Mouse (Mus musculus) erythroblast, embryonic 14.5 days (primary cell): Measurements from ENCODE around the gene Wdhd1. TPM values are rescaled to one million over a fixed set of nuclear protein-coding genes. Genes with fewer than 3 reads are reported as not detected.

Experiments
- H3K27me3 ChIP-seq: 2 replicates; pipeline ENCODE4 v1.6.1; 2012; ENCODE audit warnings: inconsistent platforms; ENCODE audit not compliant: control insufficient read depth
- H3K36me3 ChIP-seq: 2 replicates; pipeline ENCODE4 v1.6.1; 2012; ENCODE audit warnings: mild to moderate bottlenecking, inconsistent platforms; ENCODE audit not compliant: control insufficient read depth
- H3K4me1 ChIP-seq: 2 replicates; pipeline ENCODE4 v1.6.1; 2012; ENCODE audit warnings: inconsistent platforms; ENCODE audit not compliant: control insufficient read depth
- H3K4me3 ChIP-seq: replicated peaks from 2 replicates; pipeline ENCODE3; 2012; ENCODE audit warnings: moderate library complexity, mild to moderate bottlenecking, inconsistent platforms
- H3K9me3 ChIP-seq: 2 replicates; pipeline ENCODE4 v1.6.1; 2012; ENCODE audit warnings: low read length, inconsistent platforms, mixed read lengths; ENCODE audit not compliant: control insufficient read depth
- GATA1 ChIP-seq: IDR thresholded peaks from 2 replicates; pipeline ENCODE4 v1.6.1; 2012; ENCODE audit warnings: low read length, inconsistent platforms, mixed read lengths
- TAL1 ChIP-seq: IDR thresholded peaks from 3 replicates; pipeline ENCODE4 v1.6.1; 2012; ENCODE audit warnings: low read length, inconsistent platforms, mixed read lengths
- polyA plus RNA-seq: library from polyadenylated mRNA; stranded (reverse); fragments of >175 nt; gene quantifications from 2 replicates; pipeline ENCODE4 v1.2.3, GENCODE M21; 2012

The Wdhd1 gene
- polyA plus RNA-seq, 1 experiment, result 1.5 TPM

- H3K9me3 ChIP-seq, result no peaks in the 10 kb centered on the region
- no peak for TF ChIP-seq TAL1
- no peak for TF ChIP-seq GATA1
- H3K4me1 ChIP-seq, result peaks cover 3% of the 10 kb centered on the region
- H3K27me3 ChIP-seq, result no peaks in the 10 kb centered on the region
- H3K4me3 ChIP-seq, result no peak overlapping the region
- H3K36me3 ChIP-seq, result peaks cover 97% of the 10 kb centered on the region
Observed at GRCm38 (mm10) chr14:47264866-47265265, 11.8 kb downstream of the Wdhd1 start.

GRCm38 (mm10) chr14:47249839-47250238 lies 26.8 kb downstream of the Wdhd1 start:
- H3K27me3 ChIP-seq, result no peaks in the 10 kb centered on the region
- no peak overlapping the region for H3K4me3 ChIP-seq
- TF ChIP-seq GATA1, result no peak
- TF ChIP-seq TAL1, result no peak
- peaks cover 2% of the 10 kb centered on the region for H3K4me1 ChIP-seq
- no peaks in the 10 kb centered on the region for H3K9me3 ChIP-seq
- peaks cover 100% of the 10 kb centered on the region for H3K36me3 ChIP-seq

- Histone ChIP-seq H3K4me3 (no peak overlapping the region), H3K9me3 (peaks cover under 1% of the 10 kb centered on the region), H3K36me3 (peaks cover 96% of the 10 kb centered on the region), H3K4me1 (peaks cover 47% of the 10 kb centered on the region), H3K27me3 (no peaks in the 10 kb centered on the region)
- TF ChIP-seq GATA1 (no peak), TAL1 (no peak)
Observed at GRCm38 (mm10) chr14:47242753-47243152, 33.9 kb downstream of the Wdhd1 start.

GRCm38 (mm10) chr14:47241046-47241445 lies 35.6 kb downstream of the Wdhd1 start:
- Histone ChIP-seq H3K9me3 (peaks cover 14% of the 10 kb centered on the region), H3K4me1 (peaks cover 54% of the 10 kb centered on the region), H3K4me3 (peak overlapping the region; percentile 14), H3K36me3 (peaks cover 94% of the 10 kb centered on the region), H3K27me3 (no peaks in the 10 kb centered on the region)
- TF ChIP-seq TAL1 (no peak), GATA1 (no peak)

- peak overlapping the region; percentile 23 for H3K4me3 ChIP-seq
- TF ChIP-seq TAL1, result peak; percentile 96
- peak; percentile 99 for TF ChIP-seq GATA1
- no peaks in the 10 kb centered on the region for H3K27me3 ChIP-seq
- peaks cover 14% of the 10 kb centered on the region for H3K9me3 ChIP-seq
- H3K4me1 ChIP-seq, result peaks cover 56% of the 10 kb centered on the region
- H3K36me3 ChIP-seq, result peaks cover 93% of the 10 kb centered on the region
Observed at GRCm38 (mm10) chr14:47240600-47240999, 36.1 kb downstream of the Wdhd1 start.

- TF ChIP-seq GATA1 (no peak), TAL1 (no peak)
- Histone ChIP-seq H3K27me3 (no peaks in the 10 kb centered on the region), H3K36me3 (peaks cover 64% of the 10 kb centered on the region), H3K4me3 (no peak overlapping the region), H3K4me1 (peaks cover 82% of the 10 kb centered on the region), H3K9me3 (peaks cover 14% of the 10 kb centered on the region)
Observed at GRCm38 (mm10) chr14:47237286-47237685, 39.4 kb downstream of the Wdhd1 start.

- Histone ChIP-seq H3K4me1 (peaks cover 75% of the 10 kb centered on the region), H3K27me3 (no peaks in the 10 kb centered on the region), H3K9me3 (peaks cover 14% of the 10 kb centered on the region), H3K36me3 (peaks cover 56% of the 10 kb centered on the region), H3K4me3 (no peak overlapping the region)
- TF ChIP-seq TAL1 (no peak), GATA1 (no peak)
Observed at GRCm38 (mm10) chr14:47236491-47236890, 40.2 kb downstream of the Wdhd1 start.

GRCm38 (mm10) chr14:47234526-47235250 lies 42.0 kb downstream of the Wdhd1 start:
- Histone ChIP-seq H3K9me3 (peaks cover 14% of the 10 kb centered on the region), H3K27me3 (no peaks in the 10 kb centered on the region), H3K4me3 (no peak overlapping the region), H3K36me3 (peaks cover 41% of the 10 kb centered on the region), H3K4me1 (peaks cover 58% of the 10 kb centered on the region)
- TF ChIP-seq TAL1 (no peak), GATA1 (no peak)

GRCm38 (mm10) chr14:47234032-47234431 lies 42.6 kb downstream of the Wdhd1 start:
- Histone ChIP-seq H3K27me3 (no peaks in the 10 kb centered on the region), H3K4me1 (peaks cover 55% of the 10 kb centered on the region), H3K9me3 (peaks cover 14% of the 10 kb centered on the region), H3K36me3 (peaks cover 35% of the 10 kb centered on the region), H3K4me3 (peak overlapping the region; percentile 1)
- no peak for TF ChIP-seq GATA1
- TF ChIP-seq TAL1, result no peak; the same call in 2 of the 3 replicates

- Histone ChIP-seq H3K4me1 (peaks cover 52% of the 10 kb centered on the region), H3K9me3 (peaks cover 14% of the 10 kb centered on the region), H3K27me3 (no peaks in the 10 kb centered on the region), H3K36me3 (peaks cover 32% of the 10 kb centered on the region), H3K4me3 (peak overlapping the region; percentile 10)
- peak; percentile 93 for TF ChIP-seq GATA1
- peak; percentile 64 for TF ChIP-seq TAL1
Observed at GRCm38 (mm10) chr14:47233602-47234001, 43.1 kb downstream of the Wdhd1 start.
